Mouse (Mus musculus) mesoderm, embryonic 11.5 days (tissue): ENCODE results near the gene Gm5485.

Source experiments
- DNase-seq: peaks from one replicate; pipeline ENCODE4 v3.0.0-alpha.2; 2012; ENCODE audit warnings: low read depth, low spot score

The Gm5485 gene

GRCm38 (mm10) chr16:48372461-48372860, 39.8 kb downstream of the Gm5485 start:
- peak; percentile 40 for DNase-seq

GRCm38 (mm10) chr16:48368096-48368495, 44.1 kb downstream of the Gm5485 start:
- DNase-seq = no peak

GRCm38 (mm10) chr16:48366801-48367200, 45.4 kb downstream of the Gm5485 start:
- no peak for DNase-seq

GRCm38 (mm10) chr16:48360887-48361286, 51.3 kb downstream of the Gm5485 start:
- DNase-seq = no peak

DNA sequence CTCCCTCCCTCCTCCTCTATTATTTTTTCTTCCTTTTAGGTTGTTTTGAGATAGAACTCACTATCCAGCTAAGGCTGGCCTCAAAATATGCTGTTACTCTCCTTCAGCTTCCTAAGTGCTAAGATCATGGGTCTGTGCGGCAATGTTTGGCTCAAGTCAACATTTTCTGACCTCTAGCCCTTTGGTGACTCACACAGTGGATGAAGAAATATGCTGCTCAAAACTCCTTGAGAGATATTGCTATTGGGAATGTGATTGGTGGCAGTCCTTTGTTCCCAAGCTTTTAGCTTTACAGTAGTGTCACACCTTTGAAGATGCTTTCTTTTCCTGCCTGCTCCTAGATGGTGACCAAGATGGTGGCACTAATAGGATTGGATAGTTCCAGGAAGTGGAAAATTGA, 55.8 kb downstream of the Gm5485 start:
- no peak for DNase-seq

DNA sequence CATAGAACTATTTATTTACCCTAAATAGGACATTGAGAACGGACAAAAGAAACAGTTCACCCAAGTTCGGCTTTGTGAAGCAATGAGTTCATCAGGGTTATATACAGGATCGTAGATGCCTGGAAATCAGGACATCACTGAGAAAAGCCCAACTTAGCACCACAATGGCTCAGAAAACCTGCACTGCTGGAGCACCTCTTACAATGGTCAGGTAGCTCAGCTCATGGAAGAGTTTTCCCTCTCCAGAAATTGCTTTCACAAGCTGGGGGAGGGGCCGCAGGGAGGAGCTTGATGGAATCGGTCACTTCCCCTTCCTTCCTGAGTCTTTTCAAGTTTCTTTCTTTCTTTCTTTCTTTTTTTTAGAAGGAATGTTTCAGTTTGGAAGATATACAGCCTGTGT, 56.5 kb downstream of the Gm5485 start:
- DNase-seq = no peak
